ENCODE assay signal across 24 mouse cellular contexts in genomic region chr7:48167471-48167870, GRCm38 (mm10). TPM values are rescaled to one million over a fixed set of nuclear protein-coding genes. Genes with fewer than 3 reads are reported as not detected.
DNase-seq lines count a peak whose midpoint lies in the region; ATAC-seq and TF ChIP-seq lines count a peak whose summit lies in the region.
"Had no signal": no experiment of that assay in that cellular context is flagged by ENCODE, and none has a peak within 500 bp of the region (broad histone marks: within the 10 kb centered on the region; RNA-seq: fewer than 3 reads in every experiment).

No protein-coding gene starts in this region.

- peak; percentile 43 for DNase-seq in adrenal gland, adult 2 months
- DNase-seq in adrenal gland, postnatal 25 days, result no peak
- DNase-seq in forebrain, embryonic 14.5 days (ENCODE audit: low spot score), result peak; percentile 0
- no peak for DNase-seq in forebrain, embryonic 10.5 days (ENCODE audit: extremely low spot score, low spot score)
- peak; percentile 30 for DNase-seq in adrenal gland, postnatal 10 days
- peak; percentile 6 for DNase-seq in brain, embryonic 14.5 days (ENCODE audit: low read depth)
- DNase-seq: cerebellum, adult 18-20 months; cerebellum, adult 9-11 months; cerebellum, postnatal 36 days; gastrocnemius, adult 2 months; gastrocnemius, postnatal 25 days had no signal

- no peaks in the 10 kb centered on the region for H3K4me1 ChIP-seq in forebrain, embryonic 14.5 days (ENCODE audit: control insufficient read depth, insufficient read depth, low read length)
- no peaks in the 10 kb centered on the region for H3K4me1 ChIP-seq in forebrain, embryonic 10.5 days
- H3K4me1 ChIP-seq in intestine, embryonic 16.5 days (ENCODE audit: control insufficient read depth, insufficient read depth, low read length), result no peaks in the 10 kb centered on the region
- H3K4me1 ChIP-seq: embryonic facial prominence, embryonic 12.5 days; forebrain, embryonic 13.5 days; heart, embryonic 12.5 days; hindbrain, embryonic 10.5 days; hindbrain, embryonic 15.5 days had no signal

- no peak overlapping the region for H3K4me2 ChIP-seq in forebrain, embryonic 14.5 days (ENCODE audit: low read length)
- no peak overlapping the region for H3K4me2 ChIP-seq in intestine, embryonic 16.5 days (ENCODE audit: low read depth, low read length)
- H3K4me2 ChIP-seq: embryonic facial prominence, embryonic 12.5 days; forebrain, embryonic 13.5 days; heart, embryonic 12.5 days; hindbrain, embryonic 15.5 days had no signal

- H3K9me3 ChIP-seq in forebrain, embryonic 14.5 days (replicated peaks; ENCODE audit: control insufficient read depth, low read length), result no peaks in the 10 kb centered on the region
- H3K9me3 ChIP-seq in forebrain, embryonic 10.5 days, result no peaks in the 10 kb centered on the region
- H3K9me3 ChIP-seq in intestine, embryonic 16.5 days (ENCODE audit: control insufficient read depth, low read length), result no peaks in the 10 kb centered on the region
- H3K9me3 ChIP-seq: embryonic facial prominence, embryonic 12.5 days; forebrain, embryonic 13.5 days; heart, embryonic 12.5 days; hindbrain, embryonic 10.5 days; hindbrain, embryonic 15.5 days had no signal

- 81% methylated on average over 2 of the region's 2 CpGs for WGBS in forebrain, embryonic 14.5 days
- 91% methylated on average over 2 of the region's 2 CpGs for WGBS in forebrain, embryonic 10.5 days
- WGBS in intestine, embryonic 16.5 days, result 76% methylated on average over 2 of the region's 2 CpGs

- no peak overlapping the region for H3K9ac ChIP-seq in forebrain, embryonic 14.5 days (ENCODE audit: low read length)
- no peak overlapping the region for H3K9ac ChIP-seq in intestine, embryonic 16.5 days (ENCODE audit: low read depth, low read length)
- H3K9ac ChIP-seq: embryonic facial prominence, embryonic 12.5 days; forebrain, embryonic 13.5 days; heart, embryonic 12.5 days; hindbrain, embryonic 15.5 days had no signal

- H3K27me3 ChIP-seq in forebrain, embryonic 14.5 days (replicated peaks; ENCODE audit: control insufficient read depth, insufficient read depth, low read length), result no peaks in the 10 kb centered on the region
- no peaks in the 10 kb centered on the region for H3K27me3 ChIP-seq in forebrain, embryonic 10.5 days (ENCODE audit: poor library complexity, severe bottlenecking)
- H3K27me3 ChIP-seq in intestine, embryonic 16.5 days (replicated peaks; ENCODE audit: control insufficient read depth, insufficient read depth, low read length), result no peaks in the 10 kb centered on the region
- H3K27me3 ChIP-seq: embryonic facial prominence, embryonic 12.5 days; forebrain, embryonic 13.5 days; heart, embryonic 12.5 days; hindbrain, embryonic 15.5 days had no signal

- no peak for TF ChIP-seq CTCF in brain, embryonic 14.5 days (IDR thresholded peaks at IDR 0.05; ENCODE audit: borderline replicate concordance, extremely low read depth, insufficient read depth, insufficient read length)

- no peak overlapping the region for H3K4me3 ChIP-seq in forebrain, embryonic 14.5 days (ENCODE audit: low read depth, low read length)
- H3K4me3 ChIP-seq in forebrain, embryonic 10.5 days, result no peak overlapping the region
- H3K4me3 ChIP-seq in intestine, embryonic 16.5 days (ENCODE audit: low read length), result no peak overlapping the region
- H3K4me3 ChIP-seq: embryonic facial prominence, embryonic 12.5 days; forebrain, embryonic 13.5 days; gastrocnemius, adult 2 months; heart, embryonic 12.5 days; hindbrain, embryonic 10.5 days; hindbrain, embryonic 15.5 days had no signal

- no peaks in the 10 kb centered on the region for H3K36me3 ChIP-seq in forebrain, embryonic 14.5 days (ENCODE audit: control insufficient read depth, insufficient read depth, low read length)
- no peaks in the 10 kb centered on the region for H3K36me3 ChIP-seq in forebrain, embryonic 10.5 days (replicated peaks)
- H3K36me3 ChIP-seq in intestine, embryonic 16.5 days (ENCODE audit: control insufficient read depth, insufficient read depth, low read length), result no peaks in the 10 kb centered on the region
- H3K36me3 ChIP-seq: embryonic facial prominence, embryonic 12.5 days; heart, embryonic 12.5 days; hindbrain, embryonic 10.5 days; hindbrain, embryonic 15.5 days had no signal

- H3K27ac ChIP-seq in forebrain, embryonic 14.5 days (ENCODE audit: low read depth, low read length), result no peak overlapping the region
- H3K27ac ChIP-seq in forebrain, embryonic 10.5 days, result no peak overlapping the region
- H3K27ac ChIP-seq in intestine, embryonic 16.5 days (ENCODE audit: low read length), result no peak overlapping the region
- H3K27ac ChIP-seq: embryonic facial prominence, embryonic 12.5 days; forebrain, embryonic 13.5 days; gastrocnemius, adult 2 months; hindbrain, embryonic 10.5 days; hindbrain, embryonic 15.5 days had no signal

- TF ChIP-seq POLR2A in brain, embryonic 14.5 days (IDR thresholded peaks at IDR 0.05; ENCODE audit: borderline replicate concordance, extremely low read depth, insufficient read depth, insufficient read length, poor library complexity, severe bottlenecking), result no peak

- no peak for ATAC-seq in forebrain, embryonic 14.5 days
- ATAC-seq in intestine, embryonic 16.5 days, result no peak
- ATAC-seq: forebrain, embryonic 13.5 days; intestine, postnatal 0 days had no signal

RNA-seq across cellular contexts. Expression of gene Mrgprb5, which starts 1.3 kb away (rescaled TPM):
- not detected for total RNA-seq in adrenal gland, adult 2 months (2021)
- not detected in 2 replicates for polyA plus RNA-seq in adrenal gland, adult 2 months (2012; rRNA removed)
- not detected in 2 replicates for total RNA-seq in adrenal gland, postnatal 25 days (2021)
- polyA plus RNA-seq in forebrain, embryonic 14.5 days (2014; fragmentation: Nextera tagmentation; extraction: Ambion mirVana), result not detected in 2 replicates
- not detected in 2 replicates for polyA plus RNA-seq in forebrain, embryonic 10.5 days (2016; fragmentation: Nextera tagmentation; extraction: Ambion mirVana)
- total RNA-seq in adrenal gland, postnatal 10 days (2021), result not detected
- not detected in 2 replicates for polyA plus RNA-seq in brain, embryonic 14.5 days (2012; rRNA removed)
- not detected in 2 replicates for polyA plus RNA-seq in intestine, embryonic 16.5 days (2015; fragmentation: Nextera tagmentation; extraction: Ambion mirVana)
- total RNA-seq: gastrocnemius, adult 2 months; gastrocnemius, postnatal 25 days; granulocyte monocyte progenitor cell, adult 5-6 weeks; heart, adult 8-10 months; heart, postnatal 25 days; MEL had no signal
- polyA plus RNA-seq: C2C12; embryonic facial prominence, embryonic 12.5 days; forebrain, embryonic 13.5 days; heart, embryonic 12.5 days; heart, embryonic 16.5 days; hindbrain, embryonic 10.5 days; hindbrain, embryonic 15.5 days; intestine, postnatal 0 days had no signal

RNA-seq across cellular contexts. Expression of gene Mrgprb4, which starts 31.6 kb away (rescaled TPM):
- total RNA-seq in adrenal gland, adult 2 months (2021), result not detected
- not detected in 2 replicates for polyA plus RNA-seq in adrenal gland, adult 2 months (2012; rRNA removed)
- not detected in 2 replicates for total RNA-seq in adrenal gland, postnatal 25 days (2021)
- not detected in 2 replicates for polyA plus RNA-seq in forebrain, embryonic 14.5 days (2014; fragmentation: Nextera tagmentation; extraction: Ambion mirVana)
- not detected in 2 replicates for polyA plus RNA-seq in forebrain, embryonic 10.5 days (2016; fragmentation: Nextera tagmentation; extraction: Ambion mirVana)
- total RNA-seq in adrenal gland, postnatal 10 days (2021), result not detected
- not detected in 2 replicates for polyA plus RNA-seq in brain, embryonic 14.5 days (2012; rRNA removed)
- polyA plus RNA-seq in intestine, embryonic 16.5 days (2015; fragmentation: Nextera tagmentation; extraction: Ambion mirVana), result not detected in 2 replicates
- total RNA-seq: gastrocnemius, adult 2 months; gastrocnemius, postnatal 25 days; granulocyte monocyte progenitor cell, adult 5-6 weeks; heart, adult 8-10 months; heart, postnatal 25 days; MEL had no signal
- polyA plus RNA-seq: C2C12; embryonic facial prominence, embryonic 12.5 days; forebrain, embryonic 13.5 days; heart, embryonic 12.5 days; heart, embryonic 16.5 days; hindbrain, embryonic 10.5 days; hindbrain, embryonic 15.5 days; intestine, postnatal 0 days had no signal

Comparison
In these comparisons a context has a peak if more than half of its experiments do, and no peak if none do; other contexts are left out.
1. DNase-seq: peak in adrenal gland, adult 2 months (single experiment), forebrain, embryonic 14.5 days (single experiment), adrenal gland, postnatal 10 days (single experiment) and brain, embryonic 14.5 days (single experiment); none in adrenal gland, postnatal 25 days (single experiment) and forebrain, embryonic 10.5 days (single experiment).